Mouse (Mus musculus) cerebellum, adult 2 months (tissue): Measurements from ENCODE around the gene Card11.

Experiments used
- CTCF ChIP-seq: fragments of 200-500 bp; IDR thresholded peaks from 2 replicates; pipeline ENCODE4 v1.5.1; 2011; ENCODE audit warnings: low read depth, mild to moderate bottlenecking, control low read depth, low read length, moderate library complexity, borderline replicate concordance; ENCODE audit not compliant: insufficient read depth
- POLR2A ChIP-seq: fragments of 200-500 bp; IDR thresholded peaks from 2 replicates; pipeline ENCODE4 v1.6.1; 2011; ENCODE audit warnings: low read length, control low read depth, borderline replicate concordance; ENCODE audit not compliant: insufficient read depth

- TF ChIP-seq POLR2A (no peak), CTCF (no peak)
Observed at GRCm38 (mm10) chr5:140830314-140831063, 169.9 kb downstream of the Card11 start, which contains the start of gene Gna12.
